Mouse (Mus musculus) heart, embryonic 11.5 days (tissue): ENCODE data around the gene Adgrl2. TPM values are rescaled to one million over a fixed set of nuclear protein-coding genes. Genes with fewer than 3 reads are reported as not detected.
A peak's percentile ranks its signal among the peaks of the same experiment; 100 is the strongest.

Experiments
- ATAC-seq: fragments of 200-750 bp; cut with Nextera tagmentation; replicated peaks from 2 replicates; pipeline ENCODE4 v1.8.0; 2017; ENCODE audit warnings: moderate library complexity; ENCODE audit not compliant: insufficient number of reproducible peaks, low FRiP score, low TSS enrichment
- H3K27ac ChIP-seq: fragments of 300-500 bp; sonication (generic); 2 replicates; pipeline ENCODE4 v1.5.1; 2014; ENCODE audit warnings: mild to moderate bottlenecking, low read depth, low read length
- H3K27me3 ChIP-seq: fragments of 300-500 bp; sonication (generic); 2 replicates; pipeline ENCODE4 v1.6.1; 2014; ENCODE audit warnings: mild to moderate bottlenecking, low read length, mixed read lengths; ENCODE audit not compliant: control insufficient read depth, insufficient read depth
- H3K36me3 ChIP-seq: fragments of 300-500 bp; sonication (generic); 2 replicates; pipeline ENCODE4 v1.6.1; 2014; ENCODE audit warnings: mild to moderate bottlenecking, low read length, moderate library complexity, mixed read lengths; ENCODE audit not compliant: control insufficient read depth, insufficient read depth
- H3K4me1 ChIP-seq: fragments of 300-500 bp; sonication (generic); 2 replicates; pipeline ENCODE4 v1.6.1; 2014; ENCODE audit warnings: low read length; ENCODE audit not compliant: control insufficient read depth, insufficient read depth
- H3K4me2 ChIP-seq: fragments of 300-500 bp; sonication (generic); 2 replicates; pipeline ENCODE4 v1.6.1; 2014; ENCODE audit warnings: mild to moderate bottlenecking, moderate library complexity
- H3K4me3 ChIP-seq: fragments of 300-500 bp; sonication (generic); 2 replicates; pipeline ENCODE4 v1.5.1; 2014; ENCODE audit warnings: low read depth, low read length
- H3K9ac ChIP-seq: fragments of 300-500 bp; sonication (generic); 2 replicates; pipeline ENCODE4 v1.6.1; 2014; ENCODE audit warnings: mild to moderate bottlenecking, low read depth, low read length, moderate library complexity
- H3K9me3 ChIP-seq: fragments of 300-500 bp; sonication (generic); replicated peaks from 2 replicates; pipeline ENCODE4 v1.6.1; 2016; ENCODE audit warnings: low read length; ENCODE audit not compliant: control insufficient read depth
- WGBS: fragments of 180-500 bp; shearing (Covaris S2); extraction: QIAGEN DNeasy Blood & Tissue Kit; methylation state at CpG from one replicate; pipeline ENCODE4 v1.1.7; 2014; ENCODE audit not compliant: insufficient replicate concordance; 5-methylcytosine and 5-hydroxymethylcytosine counted together
- polyA plus RNA-seq: library from polyadenylated mRNA; unstranded; fragments of >200 nt; fragmentation: Nextera tagmentation; extraction: Ambion mirVana; gene quantifications from 2 replicates; pipeline ENCODE4 v1.2.1, GENCODE M21; 2014

The Adgrl2 gene
- polyA plus RNA-seq, 1 experiment from 2014 or later = 37.3 TPM

GRCm38 (mm10) chr3:148982370-148982769 is 8.0 kb downstream of the Adgrl2 start:
- no peaks in the 10 kb centered on the region for H3K9me3 ChIP-seq
- 61% methylated on average over 4 of the region's 4 CpGs for WGBS
- H3K27me3 ChIP-seq = no peaks in the 10 kb centered on the region
- no peak overlapping the region for H3K9ac ChIP-seq
- H3K4me3 ChIP-seq = no peak overlapping the region
- peaks cover 40% of the 10 kb centered on the region for H3K4me1 ChIP-seq
- no peak for ATAC-seq
- no peak overlapping the region for H3K27ac ChIP-seq
- no peaks in the 10 kb centered on the region for H3K36me3 ChIP-seq
- 0 out of 2 replicates have a peak overlapping the region, but pooled peaks have one; percentile 40 for H3K4me2 ChIP-seq

DNA sequence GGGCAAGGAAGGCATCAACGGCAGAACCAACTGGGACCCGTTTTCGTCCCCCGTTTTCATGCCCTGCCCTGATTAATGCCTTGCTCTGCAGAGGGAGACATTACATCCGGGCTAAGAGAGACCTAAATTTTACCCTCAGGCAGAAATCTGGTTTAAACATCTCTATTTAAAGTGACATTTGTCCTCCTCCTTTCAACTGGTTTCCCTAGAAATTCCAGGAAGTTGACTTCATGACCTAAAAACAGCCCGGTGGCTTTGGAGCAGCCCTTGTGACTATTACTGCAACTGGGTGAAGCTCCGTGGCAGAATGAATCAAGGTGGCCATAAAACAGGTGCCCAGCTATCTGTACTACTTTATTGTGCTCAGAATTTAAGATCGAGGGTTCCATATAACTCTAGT is 8.6 kb downstream of the Adgrl2 start:
- H3K27me3 ChIP-seq = no peaks in the 10 kb centered on the region
- H3K4me1 ChIP-seq = peaks cover 44% of the 10 kb centered on the region
- H3K9ac ChIP-seq = no peak overlapping the region
- no peak overlapping the region for H3K4me3 ChIP-seq
- no peak overlapping the region for H3K27ac ChIP-seq
- peak overlapping the region; percentile 40; the same call in 1 of the 2 replicates for H3K4me2 ChIP-seq
- H3K36me3 ChIP-seq = no peaks in the 10 kb centered on the region
- ATAC-seq = no peak
- H3K9me3 ChIP-seq = no peaks in the 10 kb centered on the region
- 47% methylated on average over 8 of the region's 8 CpGs for WGBS

GRCm38 (mm10) chr3:148978541-148978940 is 11.8 kb downstream of the Adgrl2 start:
- H3K4me2 ChIP-seq = no peak overlapping the region
- no peak overlapping the region for H3K9ac ChIP-seq
- no peak overlapping the region for H3K27ac ChIP-seq
- H3K4me3 ChIP-seq = no peak overlapping the region
- no peaks in the 10 kb centered on the region for H3K9me3 ChIP-seq
- ATAC-seq = no peak
- 65% methylated on average over 8 of the region's 8 CpGs for WGBS
- H3K36me3 ChIP-seq = no peaks in the 10 kb centered on the region
- H3K27me3 ChIP-seq = no peaks in the 10 kb centered on the region
- peaks cover 24% of the 10 kb centered on the region for H3K4me1 ChIP-seq

GRCm38 (mm10) chr3:148977838-148978237 is 12.5 kb downstream of the Adgrl2 start:
- no peaks in the 10 kb centered on the region for H3K36me3 ChIP-seq
- H3K9me3 ChIP-seq = no peaks in the 10 kb centered on the region
- no peak overlapping the region for H3K4me3 ChIP-seq
- WGBS = 78% methylated on average over 6 of the region's 6 CpGs
- no peak overlapping the region for H3K27ac ChIP-seq
- no peaks in the 10 kb centered on the region for H3K27me3 ChIP-seq
- peak overlapping the region; percentile 64 for H3K4me2 ChIP-seq
- peaks cover 22% of the 10 kb centered on the region for H3K4me1 ChIP-seq
- H3K9ac ChIP-seq = no peak overlapping the region
- no peak for ATAC-seq

- ATAC-seq = no peak
- peak overlapping the region; percentile 50; the same call in 1 of the 2 replicates for H3K9ac ChIP-seq
- H3K36me3 ChIP-seq = no peaks in the 10 kb centered on the region
- no peaks in the 10 kb centered on the region for H3K27me3 ChIP-seq
- no peaks in the 10 kb centered on the region for H3K9me3 ChIP-seq
- peaks cover 19% of the 10 kb centered on the region for H3K4me1 ChIP-seq
- H3K4me3 ChIP-seq = peak overlapping the region; percentile 31
- WGBS = 45% methylated on average over 16 of the region's 16 CpGs
- peak overlapping the region; percentile 64 for H3K4me2 ChIP-seq
- H3K27ac ChIP-seq = no peak overlapping the region; the same call in 1 of the 2 replicates
These were observed 13.2 kb downstream of the Adgrl2 start for GRCm38 (mm10) chr3:148977124-148977529.

DNA sequence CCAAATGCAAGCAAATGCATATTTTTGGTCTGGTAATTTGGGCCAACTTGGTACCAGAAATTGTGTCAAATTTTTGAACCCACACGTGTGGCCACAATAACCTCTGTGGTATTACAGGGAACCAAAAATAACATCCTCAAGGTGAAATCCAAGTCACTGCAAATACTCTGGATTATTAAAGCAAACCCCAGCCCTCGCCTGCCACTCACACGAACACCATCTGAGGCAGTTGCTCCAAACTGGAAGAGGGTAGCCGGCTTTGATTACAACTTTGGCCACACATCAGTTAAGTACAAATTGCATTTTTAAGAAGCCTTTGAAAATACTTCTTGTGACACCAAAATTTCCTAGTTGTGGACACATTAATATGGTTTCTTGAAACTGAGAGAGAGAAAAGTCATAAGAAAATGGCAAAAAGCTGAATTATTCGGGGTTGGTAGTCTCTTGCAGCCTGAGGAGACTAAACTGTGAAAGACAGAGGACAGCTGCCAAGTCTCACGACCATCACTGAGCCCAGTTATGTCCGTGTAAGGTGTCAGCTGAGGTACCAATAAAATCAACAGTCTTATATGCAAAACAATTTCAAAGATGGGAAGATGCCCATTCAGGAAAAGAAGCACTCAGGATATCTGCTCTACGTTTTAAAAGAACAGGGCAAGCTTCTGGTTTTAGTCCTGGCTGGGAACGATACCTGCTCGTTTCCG is 18.3 kb downstream of the Adgrl2 start:
- ATAC-seq = no peak
- 68% methylated on average over 11 of the region's 11 CpGs for WGBS
- Histone ChIP-seq H3K9ac (no peak overlapping the region), H3K9me3 (no peaks in the 10 kb centered on the region), H3K4me1 (peaks cover 14% of the 10 kb centered on the region), H3K4me2 (no peak overlapping the region), H3K27me3 (no peaks in the 10 kb centered on the region), H3K27ac (no peak overlapping the region), H3K36me3 (no peaks in the 10 kb centered on the region), H3K4me3 (no peak overlapping the region)

DNA sequence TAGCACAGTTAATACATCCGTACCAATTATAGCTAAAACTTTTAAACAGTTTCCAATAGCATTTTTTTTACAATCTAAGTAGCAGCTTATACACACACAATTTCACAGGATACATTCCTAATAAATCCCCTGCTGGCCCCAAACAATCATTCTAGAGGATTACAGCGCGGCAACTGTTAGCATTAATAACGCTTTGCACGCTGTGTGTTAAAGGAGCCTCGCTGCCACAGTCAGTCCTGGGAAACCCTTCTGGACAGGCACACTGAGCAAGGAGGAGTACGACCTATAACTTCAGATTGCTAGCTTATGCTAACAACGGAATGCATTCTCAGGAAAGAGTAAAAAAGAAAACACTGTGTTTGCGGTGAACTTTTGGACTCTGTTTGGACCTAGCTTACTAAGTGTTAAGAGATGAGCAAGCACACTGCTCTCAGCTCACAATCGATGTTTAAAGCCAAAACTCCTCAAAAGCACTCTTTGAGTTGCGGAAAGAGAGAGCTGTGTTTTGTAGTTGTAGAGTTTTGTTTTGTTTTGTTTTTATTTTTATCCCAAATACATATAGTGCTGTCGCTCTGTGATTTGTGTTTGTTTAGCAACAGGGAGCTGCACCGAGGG is 25.3 kb downstream of the Adgrl2 start:
- no peak overlapping the region for H3K27ac ChIP-seq
- peaks cover 16% of the 10 kb centered on the region for H3K4me1 ChIP-seq
- no peaks in the 10 kb centered on the region for H3K27me3 ChIP-seq
- no peak overlapping the region for H3K4me2 ChIP-seq
- H3K9me3 ChIP-seq = no peaks in the 10 kb centered on the region
- H3K4me3 ChIP-seq = no peak overlapping the region
- no peak for ATAC-seq
- no peaks in the 10 kb centered on the region for H3K36me3 ChIP-seq
- 83% methylated on average over 13 of the region's 13 CpGs for WGBS
- no peak overlapping the region for H3K9ac ChIP-seq

GRCm38 (mm10) chr3:148963381-148964044 is 26.8 kb downstream of the Adgrl2 start:
- ATAC-seq = no peak
- Histone ChIP-seq H3K27me3 (no peaks in the 10 kb centered on the region), H3K4me1 (peaks cover 28% of the 10 kb centered on the region), H3K4me3 (no peak overlapping the region), H3K36me3 (no peaks in the 10 kb centered on the region), H3K9me3 (no peaks in the 10 kb centered on the region), H3K4me2 (no peak overlapping the region), H3K9ac (no peak overlapping the region), H3K27ac (no peak overlapping the region)
- WGBS = 83% methylated on average over 5 of the region's 5 CpGs
